Mouse (Mus musculus) E14TG2a.4 (cell line): Measurements from ENCODE around the gene Hdac10.

ENCODE experiments used
- CTCF ChIP-seq: conservative IDR thresholded peaks from 2 replicates; pipeline ENCODE4 v1.5.1; 2014; ENCODE audit warnings: low read length
- NANOG ChIP-seq: IDR thresholded peaks from 2 replicates; pipeline ENCODE4 v1.6.1; 2014; ENCODE audit warnings: borderline replicate concordance, low read length, mixed read lengths

DNA sequence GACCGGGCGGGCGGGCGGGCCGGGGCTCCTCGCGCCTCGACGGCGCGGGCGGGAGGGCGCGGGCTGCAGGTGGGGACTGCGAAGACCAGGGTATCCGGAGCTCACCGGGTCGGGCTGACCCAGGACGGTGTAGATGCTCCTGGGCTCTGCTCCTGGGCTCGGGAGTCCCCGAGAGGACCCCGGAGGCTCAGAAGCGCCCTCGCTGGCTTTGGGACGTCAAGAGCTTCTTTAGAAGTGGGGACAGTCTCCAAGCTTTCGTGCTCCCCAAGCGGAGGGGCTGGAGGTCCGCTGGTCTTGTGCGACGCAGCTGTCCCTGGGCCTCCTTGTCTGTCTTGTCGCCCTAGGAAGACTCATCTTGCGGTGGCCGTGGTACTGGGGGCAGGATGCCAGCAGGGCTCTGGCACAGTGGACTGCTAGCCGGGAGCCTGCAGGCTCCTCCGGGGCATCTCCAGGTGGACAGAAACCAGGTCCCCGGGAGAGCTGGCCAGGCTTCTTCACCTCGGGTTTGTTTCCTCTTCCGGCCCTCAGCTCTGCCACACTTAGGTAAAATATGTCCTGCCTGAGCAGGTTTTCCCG is 52.3 kb downstream of the Hdac10 start:
- no peak for TF ChIP-seq CTCF
- no peak for TF ChIP-seq NANOG
